Mouse (Mus musculus) C2C12 (cell line): ENCODE measurements around the gene Tmem245.

Source experiments
- CEBPB ChIP-seq: IDR thresholded peaks from one replicate; pipeline ENCODE4 v1.6.1; 2011; ENCODE audit warnings: low read depth, mild to moderate bottlenecking, control low read depth, moderate library complexity
- CTCF ChIP-seq: IDR thresholded peaks from one replicate; pipeline ENCODE4 v1.5.1; 2011; ENCODE audit not compliant: control insufficient read depth, insufficient read depth, insufficient read length
- MYOD1 ChIP-seq: IDR thresholded peaks from one replicate; pipeline ENCODE4 v1.6.1; 2011; ENCODE audit warnings: low read depth; ENCODE audit not compliant: control insufficient read depth, insufficient read length
- MYOG ChIP-seq: IDR thresholded peaks from one replicate; pipeline ENCODE4 v1.6.1; 2011; ENCODE audit not compliant: control insufficient read depth, insufficient read length; ENCODE audit errors: extremely low read depth
- USF1 ChIP-seq: IDR thresholded peaks from one replicate; pipeline ENCODE4 v1.6.1; 2011; ENCODE audit warnings: low read depth, mild to moderate bottlenecking, control low read depth, moderate library complexity

DNA sequence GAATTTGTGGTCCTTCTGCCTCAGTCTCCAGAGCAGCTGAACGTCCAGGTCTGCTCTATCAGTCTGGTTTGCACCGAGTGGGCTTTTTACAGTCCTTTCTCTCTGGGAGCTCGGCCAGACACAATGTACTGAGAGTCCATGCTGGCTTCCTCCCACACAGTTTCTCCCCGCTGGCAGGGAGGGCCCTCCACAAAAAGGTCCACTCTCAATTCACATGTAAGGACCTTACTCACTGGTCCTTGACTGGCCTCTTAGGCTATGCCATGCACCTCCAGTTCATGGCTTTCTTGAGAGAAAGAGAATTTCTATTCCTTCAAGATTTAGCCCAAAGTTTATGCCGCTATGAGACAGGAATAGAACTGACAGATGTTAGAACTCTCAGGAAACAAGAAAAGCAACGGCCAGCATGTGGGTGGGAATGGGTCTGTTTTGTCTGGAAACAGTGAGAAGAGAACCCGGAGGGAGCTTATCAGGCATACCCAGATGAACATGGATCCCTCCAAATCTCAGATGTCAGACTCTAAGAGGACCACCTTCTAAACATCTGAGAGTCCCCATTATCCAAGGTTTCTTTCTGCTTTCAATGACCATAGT, 18.4 kb upstream of the Tmem245 start:
- TF ChIP-seq CTCF (no peak), MYOG (no peak), USF1 (no peak), CEBPB (no peak), MYOD1 (no peak)
